Mouse (Mus musculus): ENCODE measurements around the gene Sema3g. TPM values are rescaled to one million over a fixed set of nuclear protein-coding genes. Genes with fewer than 3 reads are reported as not detected.

Sema3g gene
- polyA plus RNA-seq, 1 experiment from 2014 or later, result 0.90 TPM

- H3K9me3 ChIP-seq (replicated peaks; ENCODE audit: control insufficient read depth, low read length), result no peaks in the 10 kb centered on the region
- peak overlapping the region; percentile 8; the same call in 1 of the 2 replicates for H3K27ac ChIP-seq (ENCODE audit: low read length)
- peak overlapping the region; percentile 69 for H3K9ac ChIP-seq (ENCODE audit: low read length)
- H3K4me3 ChIP-seq (replicated peaks; ENCODE audit: low read length), result peak overlapping the region; percentile 49
- H3K4me2 ChIP-seq (ENCODE audit: low read depth, low read length), result peak overlapping the region; percentile 71
- H3K27me3 ChIP-seq (ENCODE audit: control insufficient read depth, insufficient read depth, low read length), result no peaks in the 10 kb centered on the region
- no peaks in the 10 kb centered on the region; the same call in 1 of the 2 replicates for H3K4me1 ChIP-seq (ENCODE audit: control insufficient read depth, insufficient read depth, low read length)
- H3K36me3 ChIP-seq (ENCODE audit: control insufficient read depth, insufficient read depth, low read length), result no peaks in the 10 kb centered on the region
- peak; percentile 88 for ATAC-seq (ENCODE audit: insufficient read depth, low FRiP score)
- 13% methylated on average over 27 of the region's 28 CpGs for whole genome bisulfite sequencing
Observed at GRCm38 (mm10) chr14:31269456-31270100, 51.9 kb downstream of the Sema3g start.

GRCm38 (mm10) chr14:31271121-31271520, 53.5 kb downstream of the Sema3g start:
- Histone ChIP-seq H3K4me3 (replicated peaks; ENCODE audit: low read length) (no peak overlapping the region), H3K36me3 (ENCODE audit: control insufficient read depth, insufficient read depth, low read length) (no peaks in the 10 kb centered on the region), H3K4me1 (ENCODE audit: control insufficient read depth, insufficient read depth, low read length) (no peaks in the 10 kb centered on the region; the same call in 1 of the 2 replicates), H3K27ac (ENCODE audit: low read length) (no peak overlapping the region), H3K4me2 (ENCODE audit: low read depth, low read length) (no peak overlapping the region), H3K27me3 (ENCODE audit: control insufficient read depth, insufficient read depth, low read length) (no peaks in the 10 kb centered on the region), H3K9me3 (replicated peaks; ENCODE audit: control insufficient read depth, low read length) (no peaks in the 10 kb centered on the region), H3K9ac (ENCODE audit: low read length) (no peak overlapping the region)
- 91% methylated on average over 6 of the region's 6 CpGs for WGBS
- no peak for ATAC-seq (ENCODE audit: insufficient read depth, low FRiP score)

- WGBS, result 21% methylated on average over 7 of the region's 7 CpGs
- H3K9ac ChIP-seq (ENCODE audit: low read length), result no peak overlapping the region
- no peak overlapping the region for H3K27ac ChIP-seq (ENCODE audit: low read length)
- H3K36me3 ChIP-seq (ENCODE audit: control insufficient read depth, insufficient read depth, low read length), result no peaks in the 10 kb centered on the region
- no peak for ATAC-seq (ENCODE audit: insufficient read depth, low FRiP score)
- no peaks in the 10 kb centered on the region for H3K27me3 ChIP-seq (ENCODE audit: control insufficient read depth, insufficient read depth, low read length)
- no peaks in the 10 kb centered on the region; the same call in 1 of the 2 replicates for H3K4me1 ChIP-seq (ENCODE audit: control insufficient read depth, insufficient read depth, low read length)
- H3K4me3 ChIP-seq (replicated peaks; ENCODE audit: low read length), result no peak overlapping the region
- no peak overlapping the region for H3K4me2 ChIP-seq (ENCODE audit: low read depth, low read length)
- H3K9me3 ChIP-seq (replicated peaks; ENCODE audit: control insufficient read depth, low read length), result no peaks in the 10 kb centered on the region
Observed at GRCm38 (mm10) chr14:31272164-31272563, 54.5 kb downstream of the Sema3g start.

Other genes with a start within 250 kb of the Sema3g start
- 54.1 and 57.9 TPM in 2 replicates for gene Glt8d1, start 216.5 kb upstream of the Sema3g start, polyA plus RNA-seq (2015; fragmentation: Nextera tagmentation; extraction: Ambion mirVana)
- gene Spcs1, start 216.2 kb upstream of the Sema3g start, polyA plus RNA-seq (2015; fragmentation: Nextera tagmentation; extraction: Ambion mirVana), result 427 and 483 TPM in 2 replicates
- 93.2 and 99.2 TPM in 2 replicates for gene Pbrm1, start 198.7 kb upstream of the Sema3g start, polyA plus RNA-seq (2015; fragmentation: Nextera tagmentation; extraction: Ambion mirVana)
- 99.4 and 100.0 TPM in 2 replicates for gene Gnl3, start 198.7 kb upstream of the Sema3g start, polyA plus RNA-seq (2015; fragmentation: Nextera tagmentation; extraction: Ambion mirVana)
- 60.3 and 66.4 TPM in 2 replicates for gene Smim4, start 88.9 kb upstream of the Sema3g start, polyA plus RNA-seq (2015; fragmentation: Nextera tagmentation; extraction: Ambion mirVana)
- 232 and 233 TPM in 2 replicates for gene Nt5dc2, start 86.8 kb upstream of the Sema3g start, polyA plus RNA-seq (2015; fragmentation: Nextera tagmentation; extraction: Ambion mirVana)
- gene Stab1, start 49.2 kb upstream of the Sema3g start, polyA plus RNA-seq (2015; fragmentation: Nextera tagmentation; extraction: Ambion mirVana), result 37.7 and 41.9 TPM in 2 replicates
- 6.3 and 46.9 TPM in 2 replicates for gene Tnnc1, start 9.5 kb upstream of the Sema3g start, polyA plus RNA-seq (2015; fragmentation: Nextera tagmentation; extraction: Ambion mirVana)
- 289 and 291 TPM in 2 replicates for gene Nisch, start 914 bp upstream of the Sema3g start, polyA plus RNA-seq (2015; fragmentation: Nextera tagmentation; extraction: Ambion mirVana)
- gene Phf7, start 33.5 kb downstream of the Sema3g start, polyA plus RNA-seq (2015; fragmentation: Nextera tagmentation; extraction: Ambion mirVana), result 9.5 and 12.7 TPM in 2 replicates
- 64.1 and 69.0 TPM in 2 replicates for gene Bap1, start 33.6 kb downstream of the Sema3g start, polyA plus RNA-seq (2015; fragmentation: Nextera tagmentation; extraction: Ambion mirVana)
- 4.9 TPM in 2 replicates for gene Dnah1, start 106.0 kb downstream of the Sema3g start, polyA plus RNA-seq (2015; fragmentation: Nextera tagmentation; extraction: Ambion mirVana)
- 35.7 and 37.7 TPM in 2 replicates for gene Capn7, start 118.8 kb downstream of the Sema3g start, polyA plus RNA-seq (2015; fragmentation: Nextera tagmentation; extraction: Ambion mirVana)
- gene Sh3bp5, start 218.2 kb downstream of the Sema3g start, polyA plus RNA-seq (2015; fragmentation: Nextera tagmentation; extraction: Ambion mirVana), result 19.5 and 20.0 TPM in 2 replicates